Mouse (Mus musculus): Measurements from ENCODE around the gene Mrps34. TPM values are rescaled to one million over a fixed set of nuclear protein-coding genes. Genes with fewer than 3 reads are reported as not detected.

Mrps34 gene
- polyA plus RNA-seq, 2 experiments: 82.1 to 101 TPM

GRCm38 (mm10) chr17:24902124-24902523 lies 7.2 kb downstream of the Mrps34 start:
- Histone ChIP-seq H3K36me3 (ENCODE audit: control insufficient read depth, insufficient read depth, low read length) (peaks cover 99% of the 10 kb centered on the region), H3K4me2 (replicated peaks; ENCODE audit: low read depth, low read length, severe bottlenecking) (no peak overlapping the region), H3K4me1 (ENCODE audit: control insufficient read depth, insufficient read depth, low read length) (peaks cover 4% of the 10 kb centered on the region; the same call in 1 of the 2 replicates), H3K9ac (ENCODE audit: low read depth, low read length, severe bottlenecking) (no peak overlapping the region), H3K9me3 (ENCODE audit: control insufficient read depth, low read length) (no peaks in the 10 kb centered on the region), H3K27me3 (ENCODE audit: control insufficient read depth, insufficient read depth, low read length) (no peaks in the 10 kb centered on the region), H3K4me3 (replicated peaks; ENCODE audit: low read length) (no peak overlapping the region), H3K27ac (replicated peaks; ENCODE audit: low read depth, low read length) (no peak overlapping the region)
- no peak for TF ChIP-seq POLR2A (IDR thresholded peaks at IDR 0.05; ENCODE audit: borderline replicate concordance, extremely low read depth, insufficient read depth, insufficient read length)
- DNase-seq (ENCODE audit: low spot score) (no peak), ATAC-seq (ENCODE audit: low FRiP score, low read depth) (no peak)
- 89% methylated on average over 5 of the region's 5 CpGs for whole genome bisulfite sequencing

DNA sequence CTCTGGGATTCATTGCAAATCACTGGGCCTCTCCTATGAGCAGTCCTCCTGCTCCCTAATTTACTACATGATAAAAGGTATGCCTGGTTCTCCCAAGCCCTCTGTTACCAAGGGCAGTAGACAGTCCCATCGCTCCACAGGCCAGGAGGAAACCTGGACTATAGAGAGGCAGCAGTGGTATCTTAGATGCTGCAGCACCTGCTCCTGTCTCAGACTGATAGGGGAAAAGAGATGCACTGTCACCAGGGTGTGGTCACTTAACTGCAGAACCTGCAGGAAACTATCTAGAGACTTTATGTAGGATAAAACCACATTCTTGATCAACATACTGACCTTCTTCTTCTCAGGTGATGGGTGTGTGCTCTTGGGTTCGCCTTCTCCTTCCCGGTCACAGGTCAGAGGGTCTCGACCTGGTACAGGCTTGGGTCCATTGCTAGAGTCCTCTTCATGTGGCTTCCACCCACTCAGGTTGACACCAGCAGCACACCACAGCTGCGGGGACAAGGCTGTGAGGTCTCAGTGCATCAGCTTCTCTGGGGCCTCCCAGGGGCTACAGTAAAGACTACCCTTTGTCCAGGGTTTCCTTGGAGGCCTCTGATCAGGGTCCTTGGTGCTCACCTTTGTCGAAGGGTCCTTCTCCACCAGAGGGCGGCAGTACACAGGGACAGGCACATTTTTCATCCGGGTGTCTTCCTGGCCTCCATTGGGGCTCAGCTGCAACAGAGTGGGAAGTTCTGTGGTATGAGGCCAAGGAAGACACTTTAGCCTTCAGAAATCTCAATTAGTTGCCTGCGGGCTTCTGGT lies 8.0 kb downstream of the Mrps34 start:
- TF ChIP-seq POLR2A (IDR thresholded peaks at IDR 0.05; ENCODE audit: borderline replicate concordance, extremely low read depth, insufficient read depth, insufficient read length): no peak
- H3K4me1 ChIP-seq (ENCODE audit: control insufficient read depth, insufficient read depth, low read length): no peaks in the 10 kb centered on the region
- H3K4me2 ChIP-seq (replicated peaks; ENCODE audit: low read depth, low read length, severe bottlenecking): no peak overlapping the region
- peaks cover 99% of the 10 kb centered on the region for H3K36me3 ChIP-seq (ENCODE audit: control insufficient read depth, insufficient read depth, low read length)
- no peak overlapping the region for H3K9ac ChIP-seq (ENCODE audit: low read depth, low read length, severe bottlenecking)
- H3K27me3 ChIP-seq (ENCODE audit: control insufficient read depth, insufficient read depth, low read length): no peaks in the 10 kb centered on the region
- no peak overlapping the region for H3K27ac ChIP-seq (replicated peaks; ENCODE audit: low read depth, low read length)
- DNase-seq (ENCODE audit: low spot score): no peak
- H3K9me3 ChIP-seq (ENCODE audit: control insufficient read depth, low read length): no peaks in the 10 kb centered on the region
- H3K4me3 ChIP-seq (replicated peaks; ENCODE audit: low read length): no peak overlapping the region
- WGBS: 67% methylated on average over 9 of the region's 9 CpGs
- no peak for ATAC-seq (ENCODE audit: low FRiP score, low read depth)

- Histone ChIP-seq H3K36me3 (ENCODE audit: control insufficient read depth, insufficient read depth, low read length) (peaks cover 98% of the 10 kb centered on the region), H3K4me3 (replicated peaks; ENCODE audit: low read length) (no peak overlapping the region), H3K9ac (ENCODE audit: low read depth, low read length, severe bottlenecking) (no peak overlapping the region), H3K27me3 (ENCODE audit: control insufficient read depth, insufficient read depth, low read length) (no peaks in the 10 kb centered on the region), H3K9me3 (ENCODE audit: control insufficient read depth, low read length) (no peaks in the 10 kb centered on the region), H3K27ac (replicated peaks; ENCODE audit: low read depth, low read length) (no peak overlapping the region), H3K4me2 (replicated peaks; ENCODE audit: low read depth, low read length, severe bottlenecking) (no peak overlapping the region), H3K4me1 (ENCODE audit: control insufficient read depth, insufficient read depth, low read length) (no peaks in the 10 kb centered on the region)
- ATAC-seq (ENCODE audit: low FRiP score, low read depth) (no peak), DNase-seq (ENCODE audit: low spot score) (no peak)
- no peak for TF ChIP-seq POLR2A (IDR thresholded peaks at IDR 0.05; ENCODE audit: borderline replicate concordance, extremely low read depth, insufficient read depth, insufficient read length)
- 90% methylated on average over 9 of the region's 9 CpGs for WGBS
Measured at GRCm38 (mm10) chr17:24903767-24904166, 8.9 kb downstream of the Mrps34 start.

- ATAC-seq (ENCODE audit: low FRiP score, low read depth) (no peak), DNase-seq (ENCODE audit: low spot score) (no peak)
- no peaks in the 10 kb centered on the region for H3K9me3 ChIP-seq (ENCODE audit: control insufficient read depth, low read length)
- H3K4me2 ChIP-seq (replicated peaks; ENCODE audit: low read depth, low read length, severe bottlenecking): no peak overlapping the region
- no peak overlapping the region for H3K9ac ChIP-seq (ENCODE audit: low read depth, low read length, severe bottlenecking)
- WGBS: 97% methylated on average over 2 of the region's 2 CpGs
- H3K4me1 ChIP-seq (ENCODE audit: control insufficient read depth, insufficient read depth, low read length): no peaks in the 10 kb centered on the region
- H3K4me3 ChIP-seq (replicated peaks; ENCODE audit: low read length): no peak overlapping the region
- no peak for TF ChIP-seq POLR2A (IDR thresholded peaks at IDR 0.05; ENCODE audit: borderline replicate concordance, extremely low read depth, insufficient read depth, insufficient read length)
- no peaks in the 10 kb centered on the region for H3K27me3 ChIP-seq (ENCODE audit: control insufficient read depth, insufficient read depth, low read length)
- H3K27ac ChIP-seq (replicated peaks; ENCODE audit: low read depth, low read length): no peak overlapping the region
- peaks cover 97% of the 10 kb centered on the region for H3K36me3 ChIP-seq (ENCODE audit: control insufficient read depth, insufficient read depth, low read length)
Measured at GRCm38 (mm10) chr17:24907591-24907990, 12.7 kb downstream of the Mrps34 start.

DNA sequence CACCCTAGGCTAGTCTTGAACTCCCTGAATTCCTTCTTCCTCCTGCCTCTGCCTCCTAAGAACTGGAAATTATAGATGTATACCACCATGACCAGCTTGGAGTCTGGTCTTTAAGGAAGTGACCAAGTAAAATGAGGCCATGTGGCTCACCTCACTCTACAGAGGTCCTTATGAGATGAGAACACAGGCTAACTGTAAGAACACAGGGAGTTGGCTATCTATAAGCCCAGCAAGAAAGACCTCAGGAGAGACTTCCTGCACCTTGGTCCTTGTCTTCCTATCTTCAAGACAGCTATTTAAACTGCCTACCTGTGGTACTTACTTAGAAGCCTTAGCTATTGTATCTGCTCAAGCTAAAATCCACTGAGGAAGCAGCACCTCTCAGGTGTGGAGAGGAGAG lies 19.1 kb downstream of the Mrps34 start:
- Histone ChIP-seq H3K4me3 (replicated peaks; ENCODE audit: low read length) (no peak overlapping the region), H3K27ac (replicated peaks; ENCODE audit: low read depth, low read length) (no peak overlapping the region), H3K4me1 (ENCODE audit: control insufficient read depth, insufficient read depth, low read length) (no peaks in the 10 kb centered on the region), H3K4me2 (replicated peaks; ENCODE audit: low read depth, low read length, severe bottlenecking) (no peak overlapping the region), H3K27me3 (ENCODE audit: control insufficient read depth, insufficient read depth, low read length) (no peaks in the 10 kb centered on the region), H3K36me3 (ENCODE audit: control insufficient read depth, insufficient read depth, low read length) (peaks cover 96% of the 10 kb centered on the region), H3K9me3 (ENCODE audit: control insufficient read depth, low read length) (no peaks in the 10 kb centered on the region), H3K9ac (ENCODE audit: low read depth, low read length, severe bottlenecking) (no peak overlapping the region)
- ATAC-seq (ENCODE audit: low FRiP score, low read depth) (no peak), DNase-seq (ENCODE audit: low spot score) (no peak)
- no peak for TF ChIP-seq POLR2A (IDR thresholded peaks at IDR 0.05; ENCODE audit: borderline replicate concordance, extremely low read depth, insufficient read depth, insufficient read length)
